Mouse (Mus musculus): Measurements from ENCODE around the gene Fbxl8. TPM values are rescaled to one million over a fixed set of nuclear protein-coding genes. Genes with fewer than 3 reads are reported as not detected.

The Fbxl8 gene
- polyA plus RNA-seq, 1 experiment, result 3.7 TPM

GRCm38 (mm10) chr8:105270101-105270915 lies 5.9 kb downstream of the Fbxl8 start:
- no peaks in the 10 kb centered on the region for H3K4me1 ChIP-seq (ENCODE audit: control insufficient read depth, insufficient read depth, low read length)
- no peak overlapping the region for H3K4me3 ChIP-seq (replicated peaks; ENCODE audit: control insufficient read depth, low read depth, low read length)
- WGBS, result 10% methylated on average over 39 of the region's 39 CpGs
- H3K27ac ChIP-seq (ENCODE audit: control insufficient read depth, insufficient read depth, low read depth, low read length, poor library complexity), result no peak overlapping the region; the same call in 1 of the 2 replicates
- TF ChIP-seq CTCF (IDR thresholded peaks at IDR 0.05; ENCODE audit: control insufficient read depth, insufficient read depth, low read length) (no peak), POLR2A (IDR thresholded peaks at IDR 0.05; ENCODE audit: borderline replicate concordance, control insufficient read depth, low read depth, low read length) (no peak)

GRCm38 (mm10) chr8:105270916-105271186 lies 6.4 kb downstream of the Fbxl8 start:
- H3K4me1 ChIP-seq (ENCODE audit: control insufficient read depth, insufficient read depth, low read length), result no peaks in the 10 kb centered on the region
- no peak overlapping the region for H3K27ac ChIP-seq (ENCODE audit: control insufficient read depth, insufficient read depth, low read depth, low read length, poor library complexity)
- TF ChIP-seq CTCF (IDR thresholded peaks at IDR 0.05; ENCODE audit: control insufficient read depth, insufficient read depth, low read length) (no peak), POLR2A (IDR thresholded peaks at IDR 0.05; ENCODE audit: borderline replicate concordance, control insufficient read depth, low read depth, low read length) (no peak)
- H3K4me3 ChIP-seq (replicated peaks; ENCODE audit: control insufficient read depth, low read depth, low read length), result no peak overlapping the region
- WGBS, result 18% methylated on average over 11 of the region's 11 CpGs

GRCm38 (mm10) chr8:105275387-105275786 lies 10.9 kb downstream of the Fbxl8 start:
- no peak overlapping the region for H3K4me3 ChIP-seq (replicated peaks; ENCODE audit: control insufficient read depth, low read depth, low read length)
- 28% methylated on average over 11 of the region's 11 CpGs for WGBS
- H3K27ac ChIP-seq (ENCODE audit: control insufficient read depth, insufficient read depth, low read depth, low read length, poor library complexity), result no peak overlapping the region
- TF ChIP-seq POLR2A (IDR thresholded peaks at IDR 0.05; ENCODE audit: borderline replicate concordance, control insufficient read depth, low read depth, low read length) (no peak), CTCF (IDR thresholded peaks at IDR 0.05; ENCODE audit: control insufficient read depth, insufficient read depth, low read length) (no peak)
- H3K4me1 ChIP-seq (ENCODE audit: control insufficient read depth, insufficient read depth, low read length), result peaks cover 1% of the 10 kb centered on the region

GRCm38 (mm10) chr8:105275840-105276239 lies 11.4 kb downstream of the Fbxl8 start, which contains the start of gene Nol3:
Gene Nol3, plus strand, starts transcription at chr8:105276140.
- WGBS, result 11% methylated on average over 10 of the region's 10 CpGs
- H3K4me1 ChIP-seq (ENCODE audit: control insufficient read depth, insufficient read depth, low read length), result peaks cover 1% of the 10 kb centered on the region
- H3K4me3 ChIP-seq (replicated peaks; ENCODE audit: control insufficient read depth, low read depth, low read length), result no peak within 1 kb of the TSS
- H3K27ac ChIP-seq (ENCODE audit: control insufficient read depth, insufficient read depth, low read depth, low read length, poor library complexity), result no peak within 1 kb of the TSS
- TF ChIP-seq CTCF (IDR thresholded peaks at IDR 0.05; ENCODE audit: control insufficient read depth, insufficient read depth, low read length), result no peak
- no peak for TF ChIP-seq POLR2A (IDR thresholded peaks at IDR 0.05; ENCODE audit: borderline replicate concordance, control insufficient read depth, low read depth, low read length)

- Histone ChIP-seq H3K27ac (ENCODE audit: control insufficient read depth, insufficient read depth, low read depth, low read length, poor library complexity) (no peak overlapping the region), H3K4me3 (replicated peaks; ENCODE audit: control insufficient read depth, low read depth, low read length) (no peak overlapping the region), H3K4me1 (ENCODE audit: control insufficient read depth, insufficient read depth, low read length) (peaks cover 1% of the 10 kb centered on the region)
- 5% methylated on average over 30 of the region's 30 CpGs for WGBS
- TF ChIP-seq CTCF (IDR thresholded peaks at IDR 0.05; ENCODE audit: control insufficient read depth, insufficient read depth, low read length) (no peak), POLR2A (IDR thresholded peaks at IDR 0.05; ENCODE audit: borderline replicate concordance, control insufficient read depth, low read depth, low read length) (no peak)
These were observed 12.1 kb downstream of the Fbxl8 start for GRCm38 (mm10) chr8:105276292-105277120.

GRCm38 (mm10) chr8:105278911-105279334 lies 14.5 kb downstream of the Fbxl8 start:
- peaks cover 1% of the 10 kb centered on the region for H3K4me1 ChIP-seq (ENCODE audit: control insufficient read depth, insufficient read depth, low read length)
- WGBS, result under 1% methylated on average over 28 of the region's 28 CpGs
- no peak overlapping the region for H3K27ac ChIP-seq (ENCODE audit: control insufficient read depth, insufficient read depth, low read depth, low read length, poor library complexity)
- no peak for TF ChIP-seq CTCF (IDR thresholded peaks at IDR 0.05; ENCODE audit: control insufficient read depth, insufficient read depth, low read length)
- no peak; the same call in 1 of the 2 replicates for TF ChIP-seq POLR2A (IDR thresholded peaks at IDR 0.05; ENCODE audit: borderline replicate concordance, control insufficient read depth, low read depth, low read length)
- no peak overlapping the region for H3K4me3 ChIP-seq (replicated peaks; ENCODE audit: control insufficient read depth, low read depth, low read length)

GRCm38 (mm10) chr8:105280567-105280966 lies 16.1 kb downstream of the Fbxl8 start:
- Histone ChIP-seq H3K4me3 (replicated peaks; ENCODE audit: control insufficient read depth, low read depth, low read length) (no peak overlapping the region), H3K27ac (ENCODE audit: control insufficient read depth, insufficient read depth, low read depth, low read length, poor library complexity) (no peak overlapping the region), H3K4me1 (ENCODE audit: control insufficient read depth, insufficient read depth, low read length) (peaks cover 1% of the 10 kb centered on the region)
- TF ChIP-seq CTCF (IDR thresholded peaks at IDR 0.05; ENCODE audit: control insufficient read depth, insufficient read depth, low read length), result no peak
- TF ChIP-seq POLR2A (IDR thresholded peaks at IDR 0.05; ENCODE audit: borderline replicate concordance, control insufficient read depth, low read depth, low read length), result no peak
- WGBS, result 47% methylated on average over 3 of the region's 3 CpGs

- Histone ChIP-seq H3K4me1 (ENCODE audit: control insufficient read depth, insufficient read depth, low read length) (peaks cover 1% of the 10 kb centered on the region), H3K27ac (ENCODE audit: control insufficient read depth, insufficient read depth, low read depth, low read length, poor library complexity) (no peak overlapping the region), H3K4me3 (replicated peaks; ENCODE audit: control insufficient read depth, low read depth, low read length) (no peak overlapping the region)
- no peak for TF ChIP-seq CTCF (IDR thresholded peaks at IDR 0.05; ENCODE audit: control insufficient read depth, insufficient read depth, low read length)
- TF ChIP-seq POLR2A (IDR thresholded peaks at IDR 0.05; ENCODE audit: borderline replicate concordance, control insufficient read depth, low read depth, low read length), result no peak
- WGBS, result 86% methylated on average over 12 of the region's 12 CpGs
These were observed 17.4 kb downstream of the Fbxl8 start for GRCm38 (mm10) chr8:105281821-105282220.
